Mouse (Mus musculus): ENCODE measurements around the gene Itga1. TPM values are rescaled to one million over a fixed set of nuclear protein-coding genes. Genes with fewer than 3 reads are reported as not detected.
A peak's percentile ranks its signal among the peaks of the same experiment; 100 is the strongest.

Gene Itga1
- total RNA-seq, 2 experiments from 2014 or later, result 5.8 to 7.1 TPM

GRCm38 (mm10) chr13:114974484-114975042 lies 127.2 kb downstream of the Itga1 start:
- no peak for TF ChIP-seq CTCF (IDR thresholded peaks at IDR 0.05)
- intact Hi-C loops (cut with DNase I), result no loop called here

GRCm38 (mm10) chr13:114971905-114972304 lies 129.9 kb downstream of the Itga1 start:
- no peak overlapping the region for H3K27ac ChIP-seq
- TF ChIP-seq CTCF (IDR thresholded peaks at IDR 0.05), result no peak
- H3K4me3 ChIP-seq, result no peak overlapping the region
- no peak for DNase-seq (ENCODE audit: extremely low spot score in 1 of 2, low spot score in 2 of 2)
- intact Hi-C loops (cut with DNase I), result no loop called here

More at GRCm38 (mm10) chr13:114974484-114975042, 127.2 kb downstream of the Itga1 start:
- DNase-seq (ENCODE audit: extremely low spot score in 1 of 2, low spot score in 2 of 2), result no peak
- H3K4me3 ChIP-seq, result no peak overlapping the region
- no peak overlapping the region for H3K27ac ChIP-seq

- TF ChIP-seq CTCF (IDR thresholded peaks at IDR 0.05), result peak; percentile 94
- peak; percentile 79 to 87 for DNase-seq (ENCODE audit: extremely low spot score in 1 of 2, low spot score in 2 of 2)
- intact Hi-C loops (cut with DNase I), result loop anchor here (1.0 to 10.0 kb wide), 2 partner anchors 133 to 1089 kb away; no protein-coding TSS in a partner anchor
- H3K27ac ChIP-seq, result no peak overlapping the region
- H3K4me3 ChIP-seq, result no peak overlapping the region
Measured at GRCm38 (mm10) chr13:114964233-114964632, 137.5 kb downstream of the Itga1 start.

GRCm38 (mm10) chr13:114954516-114954915 lies 147.2 kb downstream of the Itga1 start:
- no peak for TF ChIP-seq CTCF (IDR thresholded peaks at IDR 0.05)
- Histone ChIP-seq H3K4me3 (no peak overlapping the region), H3K27ac (no peak overlapping the region)
- intact Hi-C loops (cut with DNase I), result no loop called here
- DNase-seq (ENCODE audit: extremely low spot score in 1 of 2, low spot score in 2 of 2), result no peak

- intact Hi-C loops (cut with DNase I), result no loop called here
- no peak for TF ChIP-seq CTCF (IDR thresholded peaks at IDR 0.05)
- H3K27ac ChIP-seq, result no peak overlapping the region
- no peak overlapping the region for H3K4me3 ChIP-seq
- DNase-seq (ENCODE audit: extremely low spot score in 1 of 2, low spot score in 2 of 2), result no peak
Measured at GRCm38 (mm10) chr13:114933541-114933940, 168.2 kb downstream of the Itga1 start.

GRCm38 (mm10) chr13:114931775-114932294 lies 169.9 kb downstream of the Itga1 start, which contains the start of gene Itga2:
TSS of gene Itga2 (minus strand) at chr13:114932100.
- Histone ChIP-seq H3K27ac (no peak within 1 kb of the TSS), H3K4me3 (peak within 1 kb of the TSS; percentile 25)
- intact Hi-C loops (cut with DNase I), result no loop called here
- peak; percentile 42 for TF ChIP-seq CTCF (IDR thresholded peaks at IDR 0.05)
- peak; percentile 13 to 16 for DNase-seq (ENCODE audit: extremely low spot score in 1 of 2, low spot score in 2 of 2)

- Histone ChIP-seq H3K27ac (no peak overlapping the region), H3K4me3 (no peak overlapping the region)
- TF ChIP-seq CTCF (IDR thresholded peaks at IDR 0.05), result no peak
- peak; percentile 11 to 12 for DNase-seq (ENCODE audit: extremely low spot score in 1 of 2, low spot score in 2 of 2)
- intact Hi-C loops (cut with DNase I), result no loop called here
Measured at GRCm38 (mm10) chr13:114930996-114931649, 170.6 kb downstream of the Itga1 start.

- TF ChIP-seq CTCF (IDR thresholded peaks at IDR 0.05), result no peak
- no peak overlapping the region for H3K4me3 ChIP-seq
- H3K27ac ChIP-seq, result no peak overlapping the region
- DNase-seq (ENCODE audit: extremely low spot score in 1 of 2, low spot score in 2 of 2), result no peak
- intact Hi-C loops (cut with DNase I), result no loop called here
Measured at GRCm38 (mm10) chr13:114924785-114925184, 177.0 kb downstream of the Itga1 start.

GRCm38 (mm10) chr13:114923331-114923730 lies 178.4 kb downstream of the Itga1 start:
- DNase-seq (ENCODE audit: extremely low spot score in 1 of 2, low spot score in 2 of 2), result no peak
- Histone ChIP-seq H3K4me3 (no peak overlapping the region), H3K27ac (no peak overlapping the region)
- intact Hi-C loops (cut with DNase I), result no loop called here
- TF ChIP-seq CTCF (IDR thresholded peaks at IDR 0.05), result no peak

- no peak overlapping the region for H3K27ac ChIP-seq
- intact Hi-C loops (cut with DNase I), result no loop called here
- no peak for DNase-seq (ENCODE audit: extremely low spot score in 1 of 2, low spot score in 2 of 2)
- no peak for TF ChIP-seq CTCF (IDR thresholded peaks at IDR 0.05)
- H3K4me3 ChIP-seq, result no peak overlapping the region
Measured at GRCm38 (mm10) chr13:114915767-114916166, 186.0 kb downstream of the Itga1 start.

GRCm38 (mm10) chr13:114914963-114915362 lies 186.8 kb downstream of the Itga1 start:
- H3K4me3 ChIP-seq, result no peak overlapping the region
- intact Hi-C loops (cut with DNase I), result no loop called here
- DNase-seq (ENCODE audit: extremely low spot score in 1 of 2, low spot score in 2 of 2), result no peak
- no peak for TF ChIP-seq CTCF (IDR thresholded peaks at IDR 0.05)
- no peak overlapping the region for H3K27ac ChIP-seq

- Histone ChIP-seq H3K4me3 (no peak overlapping the region), H3K27ac (no peak overlapping the region)
- intact Hi-C loops (cut with DNase I), result no loop called here
- DNase-seq (ENCODE audit: extremely low spot score in 1 of 2, low spot score in 2 of 2), result no peak
- no peak for TF ChIP-seq CTCF (IDR thresholded peaks at IDR 0.05)
Measured at GRCm38 (mm10) chr13:114914559-114914958, 187.2 kb downstream of the Itga1 start.

Data from left cerebral cortex, adult 2 months (tissue).